Mouse (Mus musculus) T-helper 17 cell (primary cell): Measurements from ENCODE around the gene Otud7a.

ENCODE experiments used
- in situ Hi-C, 2 experiments: fragments of 300-600 bp; cut with MboI, MseI; formaldehyde crosslinking; loops; 1 replicate in 1 of 2; 2 replicates in 1 of 2; pipeline ENCODE4 v1.15.1; 2025; ENCODE audit warnings: high pct_unique_total_duplicates in 2 of 2

Otud7a gene

DNA sequence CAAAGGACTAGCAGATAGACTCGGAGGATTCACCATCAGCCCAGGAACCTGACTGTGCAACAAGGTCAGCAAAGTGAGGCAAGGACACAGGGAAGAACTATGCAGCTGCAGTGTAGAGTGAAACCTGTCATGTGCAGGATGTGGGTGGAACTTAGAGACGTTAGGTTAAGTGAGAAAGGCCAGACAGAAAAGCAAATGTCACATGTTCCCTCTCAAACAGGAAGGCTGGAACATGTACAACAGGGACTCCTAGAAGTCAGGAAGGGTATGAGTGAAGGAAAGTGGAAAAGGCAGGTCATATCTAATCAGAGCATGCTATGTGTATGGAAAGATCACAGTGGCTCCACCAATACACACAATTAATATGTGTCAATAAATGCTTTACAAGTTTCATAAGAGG, 232.6 kb downstream of the Otud7a start:
- in situ Hi-C loops, result loop anchor here (10.0 to 25.0 kb wide), 2 partner anchors 352 to 740 kb away; no protein-coding TSS in a partner anchor

DNA sequence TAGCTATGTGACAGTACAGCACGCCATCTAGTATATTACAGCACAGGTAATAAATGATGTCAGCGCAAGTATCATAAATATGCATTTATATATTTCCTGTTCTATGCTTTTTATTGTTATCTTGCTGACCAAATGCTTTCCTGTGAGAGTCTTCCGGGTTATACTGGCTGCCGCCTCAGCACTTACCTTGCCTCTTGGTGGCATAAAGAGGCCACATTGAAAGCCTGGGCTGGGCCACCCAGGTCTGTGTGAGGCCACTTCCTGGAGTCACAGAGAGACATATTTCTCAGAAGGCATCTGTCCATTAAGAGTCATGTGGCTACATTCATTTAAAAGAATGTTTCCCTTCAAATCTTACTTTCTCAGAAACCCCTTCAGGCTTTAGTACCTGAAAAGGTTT, 242.5 kb downstream of the Otud7a start:
- in situ Hi-C loops, result loop anchor here in 1 of 2 experiments (25.0 kb wide), 1 partner anchor 750 kb away; no protein-coding TSS in a partner anchor

DNA sequence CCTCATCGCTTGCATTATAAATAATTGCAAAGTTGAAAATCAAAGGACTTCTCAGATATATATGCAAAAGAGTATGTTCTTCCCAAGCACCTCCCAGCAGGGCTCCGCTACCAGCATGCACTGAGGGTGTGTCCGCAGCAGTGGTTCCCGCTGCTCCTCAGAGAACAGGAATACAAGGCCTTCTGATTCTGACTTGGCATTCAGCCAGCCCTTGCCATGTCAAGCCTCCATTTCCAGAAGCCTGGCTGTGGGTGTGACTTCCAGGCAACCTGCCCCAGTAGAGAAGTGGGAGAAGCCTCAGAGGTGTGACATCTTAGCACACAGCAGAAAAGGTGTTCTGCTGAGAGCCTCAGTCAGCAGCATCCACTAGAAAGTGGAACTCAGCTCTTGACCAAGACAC, 253.4 kb downstream of the Otud7a start:
- in situ Hi-C loops, result loop anchor here in 1 of 2 experiments (25.0 kb wide), 1 partner anchor 761 kb away; no protein-coding TSS in a partner anchor

DNA sequence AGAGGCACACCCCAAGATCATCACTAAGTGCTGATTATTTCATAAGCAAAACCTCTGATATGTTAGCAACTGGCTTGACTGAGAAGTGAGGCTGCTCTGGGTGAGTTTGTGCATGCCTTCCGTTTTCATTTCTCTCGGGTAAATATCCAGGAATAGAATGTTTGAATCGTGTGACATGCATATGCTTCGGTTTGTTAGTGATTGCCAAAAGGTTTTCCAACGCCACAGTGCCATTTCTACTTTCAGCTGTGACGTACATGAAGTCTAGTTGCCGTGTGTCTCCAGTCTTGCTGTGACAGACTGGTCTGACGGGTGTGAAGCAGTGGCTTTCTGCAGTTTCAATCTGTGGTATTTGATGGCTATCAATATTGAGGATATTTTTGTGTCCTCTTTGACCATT, 273.4 kb downstream of the Otud7a start:
- in situ Hi-C loops, result no loop called here

DNA sequence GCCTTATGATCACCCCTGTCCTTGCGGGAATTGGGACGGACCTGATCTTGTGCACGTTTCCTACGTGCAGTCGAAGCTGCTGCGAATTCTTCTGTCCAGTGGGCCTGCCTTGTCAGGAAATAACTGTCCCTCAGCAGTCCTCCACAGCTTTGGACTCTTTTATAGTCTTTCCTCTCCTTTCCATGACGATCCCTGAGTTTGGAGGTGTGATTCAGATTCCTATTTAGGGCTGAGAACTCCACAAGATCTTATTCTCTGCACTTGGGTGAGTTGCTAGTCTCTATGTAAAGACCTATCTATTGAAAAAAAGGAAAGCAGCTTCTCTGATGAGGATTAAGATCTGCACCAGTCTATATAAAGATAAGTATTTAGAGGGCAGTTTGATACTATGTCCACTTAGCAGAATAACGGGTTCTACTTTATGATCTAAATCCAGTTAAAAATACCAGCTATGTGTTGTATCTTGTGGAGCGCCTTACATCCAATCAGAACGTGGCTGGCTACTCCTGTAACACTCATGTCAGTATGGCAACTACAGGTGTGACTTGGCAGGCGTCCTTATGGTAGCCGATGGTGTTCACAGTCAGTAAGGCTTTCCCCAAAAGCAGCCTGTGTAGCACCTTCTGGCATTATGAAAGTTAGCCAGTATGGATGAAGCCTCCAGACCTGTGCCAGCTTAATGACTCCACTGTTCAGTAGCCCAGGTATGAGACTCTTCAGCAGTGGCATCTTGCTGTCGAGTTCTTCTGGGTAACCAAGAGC, 274.8 kb downstream of the Otud7a start:
- in situ Hi-C loops, result no loop called here

DNA sequence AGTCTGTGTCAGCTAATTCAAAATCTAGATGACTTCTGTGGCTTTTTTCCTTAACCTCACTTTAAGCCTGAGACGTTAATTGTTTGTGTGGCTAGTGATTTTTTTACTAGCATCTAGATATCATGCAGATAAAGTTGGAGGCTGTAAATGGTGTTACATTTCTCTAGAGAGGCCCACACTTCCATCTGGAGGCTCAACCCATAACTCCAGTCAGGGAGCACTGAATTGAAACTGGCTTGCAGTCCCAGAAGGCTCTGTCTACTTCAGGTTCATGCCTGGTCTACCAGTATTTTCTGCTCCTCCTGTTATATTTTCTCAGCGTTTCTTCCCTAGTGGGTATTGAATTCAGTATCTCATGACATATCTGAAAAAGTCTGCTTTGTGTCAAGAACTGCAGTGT, 276.1 kb downstream of the Otud7a start:
- in situ Hi-C loops, result no loop called here

DNA sequence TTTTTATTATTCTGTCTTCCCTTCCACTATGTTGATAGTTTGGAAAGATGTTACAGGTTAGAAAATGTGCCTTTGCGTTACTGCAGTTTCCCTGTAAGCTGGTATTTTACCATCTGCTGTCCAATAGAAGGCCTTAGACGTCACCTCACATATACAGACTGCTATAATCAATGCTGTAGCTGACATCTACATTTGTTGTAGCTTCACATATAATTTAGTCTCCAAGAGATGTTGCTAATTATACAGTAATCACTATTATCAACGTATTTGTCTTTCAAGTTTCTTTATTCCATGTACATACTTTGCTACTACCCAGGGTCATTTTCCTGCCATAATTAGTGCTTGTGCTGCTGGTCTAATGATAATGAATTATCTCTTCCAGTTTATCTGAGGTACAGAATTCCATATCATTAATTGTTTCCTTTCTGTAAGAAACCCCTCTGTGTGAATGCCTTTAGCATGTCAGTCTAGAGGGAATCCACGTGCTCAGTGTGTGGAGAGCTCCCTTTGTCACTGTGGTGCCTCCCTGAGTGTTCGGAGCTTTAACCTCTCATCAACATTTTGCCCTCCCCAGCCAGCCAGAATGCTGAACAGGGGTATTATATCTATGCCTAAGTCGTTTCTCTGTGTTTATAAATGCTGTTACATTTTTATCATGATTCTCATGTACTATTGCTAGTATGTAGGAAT, 280.6 kb downstream of the Otud7a start:
- in situ Hi-C loops, result no loop called here

DNA sequence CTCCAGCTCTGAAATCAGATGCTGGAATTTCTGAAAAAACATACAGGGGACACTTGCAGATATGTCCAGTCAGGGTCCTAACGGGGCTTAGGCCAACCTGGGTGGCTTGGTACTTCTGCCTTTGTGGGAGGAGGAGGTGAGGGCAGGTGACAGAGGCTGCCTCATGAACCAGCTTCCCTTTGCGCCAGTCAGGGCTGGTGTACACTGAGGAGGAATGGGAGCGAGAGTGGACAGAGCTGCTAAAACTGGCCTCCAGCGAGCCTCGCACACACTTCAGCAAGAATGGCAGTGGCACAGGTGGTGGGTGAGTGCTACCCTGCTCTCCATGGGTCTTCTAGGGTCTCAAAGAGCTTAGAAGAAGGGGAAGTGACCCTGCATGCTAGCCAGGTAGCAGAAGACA, 285.1 kb downstream of the Otud7a start:
- in situ Hi-C loops, result loop anchor here (10.0 kb wide), 1 partner anchor 1005 kb away; no protein-coding TSS in a partner anchor

DNA sequence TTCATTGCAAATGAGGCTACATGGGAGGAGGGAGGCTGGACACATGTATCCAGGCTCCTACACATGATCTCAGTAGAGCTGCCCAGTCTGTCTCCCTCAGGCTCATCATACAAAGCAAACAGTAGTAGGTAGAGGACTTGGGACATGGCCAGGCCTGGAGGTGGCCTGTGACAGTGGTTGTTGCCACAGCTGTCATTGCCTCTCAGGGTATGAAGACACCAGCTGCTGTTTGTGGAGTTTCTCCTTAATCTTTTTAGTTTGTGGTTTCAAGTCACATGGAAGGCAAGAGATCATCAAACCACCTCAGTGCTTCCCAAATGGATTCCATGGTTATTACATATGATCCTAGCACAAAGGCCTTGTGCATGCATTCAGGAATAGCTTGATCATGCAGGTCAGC, 285.5 kb downstream of the Otud7a start:
- in situ Hi-C loops, result loop anchor here (10.0 kb wide), 1 partner anchor 1005 kb away; no protein-coding TSS in a partner anchor

DNA sequence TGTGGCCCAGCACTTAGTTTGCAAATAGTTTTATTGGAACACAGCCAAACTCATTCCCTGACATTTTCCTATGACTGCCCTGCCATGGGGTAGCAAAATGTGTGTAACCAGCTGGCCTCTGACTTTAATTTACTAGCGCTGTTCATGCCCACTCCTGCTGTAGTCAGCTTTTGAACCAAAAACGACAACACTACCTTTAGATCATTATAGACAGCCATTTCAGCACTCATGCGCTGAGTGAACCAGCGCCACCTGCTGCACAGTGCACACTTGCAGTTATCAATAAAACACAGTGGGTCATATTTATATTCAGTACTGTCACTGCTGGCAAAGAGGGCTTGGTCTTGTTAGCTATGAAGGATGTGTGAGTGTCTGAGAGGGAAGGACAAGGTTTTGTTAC, 293.2 kb downstream of the Otud7a start:
- in situ Hi-C loops, result loop anchor here (10.0 kb wide), 1 partner anchor 997 kb away; no protein-coding TSS in a partner anchor

DNA sequence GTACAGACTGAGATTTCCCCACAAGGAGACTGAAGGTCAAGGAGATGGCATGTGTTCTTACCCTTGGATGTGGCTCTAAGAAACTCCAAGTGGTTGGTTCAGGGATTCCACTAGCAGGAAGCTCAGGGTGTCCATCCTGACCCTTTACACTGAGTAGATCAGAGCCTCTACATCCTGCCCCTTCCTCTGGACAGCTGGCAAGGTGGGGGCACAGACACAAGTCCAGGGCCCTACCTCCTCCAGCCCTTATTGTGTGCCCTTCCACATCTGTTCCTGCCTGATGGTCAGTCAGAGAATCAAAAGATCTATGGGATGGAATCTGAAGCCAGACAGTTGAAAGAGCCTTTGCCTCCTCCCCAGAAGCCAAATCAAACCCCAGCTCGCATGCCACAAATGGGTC, 293.6 kb downstream of the Otud7a start:
- in situ Hi-C loops, result loop anchor here (10.0 kb wide), 1 partner anchor 997 kb away; no protein-coding TSS in a partner anchor

DNA sequence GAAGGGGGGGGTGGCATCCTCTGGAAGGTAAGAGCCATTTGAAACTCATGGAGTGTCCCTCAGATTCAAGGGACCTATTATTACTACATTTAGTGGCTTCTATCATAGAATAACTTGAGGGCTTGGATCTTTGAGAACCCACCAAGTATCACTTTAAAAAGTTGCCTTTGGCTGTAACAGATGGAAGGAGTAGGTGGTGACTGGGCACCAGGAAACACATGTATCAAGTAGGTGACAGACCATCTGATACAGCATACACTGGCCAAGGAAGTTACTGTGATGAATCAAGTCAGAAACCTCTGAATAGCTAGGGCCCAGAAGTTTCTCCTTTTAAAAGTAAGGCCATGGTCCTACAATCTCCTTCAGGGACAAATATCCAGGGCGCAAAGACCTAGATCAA, 298.6 kb downstream of the Otud7a start:
- in situ Hi-C loops, result no loop called here

DNA sequence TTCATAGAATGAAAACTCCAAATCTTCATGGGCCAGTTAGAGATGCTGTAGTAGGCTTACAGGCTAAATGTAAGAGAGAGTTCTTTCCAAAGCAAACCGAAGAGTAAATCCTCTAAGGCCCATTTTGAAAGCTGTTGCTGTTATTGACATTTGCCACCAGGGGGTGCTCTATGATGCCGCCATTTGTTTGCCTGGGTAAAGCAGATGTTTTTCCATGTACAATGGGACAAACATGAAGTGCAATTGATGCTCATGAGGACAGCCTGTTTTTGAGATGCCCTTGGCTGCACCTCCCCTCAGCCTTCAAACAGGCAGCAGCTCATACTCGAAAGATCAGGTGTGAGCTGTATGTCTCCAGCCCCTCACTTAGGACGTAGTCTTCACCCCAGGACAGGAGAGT, 307.5 kb downstream of the Otud7a start:
- in situ Hi-C loops, result loop anchor here (5.0 to 10.0 kb wide), 9 partner anchors 65 to 563 kb away; partner anchors contain the start of genes Klf13 (in 1 of the 2) and Mtmr10 (in 1 of the 2)

DNA sequence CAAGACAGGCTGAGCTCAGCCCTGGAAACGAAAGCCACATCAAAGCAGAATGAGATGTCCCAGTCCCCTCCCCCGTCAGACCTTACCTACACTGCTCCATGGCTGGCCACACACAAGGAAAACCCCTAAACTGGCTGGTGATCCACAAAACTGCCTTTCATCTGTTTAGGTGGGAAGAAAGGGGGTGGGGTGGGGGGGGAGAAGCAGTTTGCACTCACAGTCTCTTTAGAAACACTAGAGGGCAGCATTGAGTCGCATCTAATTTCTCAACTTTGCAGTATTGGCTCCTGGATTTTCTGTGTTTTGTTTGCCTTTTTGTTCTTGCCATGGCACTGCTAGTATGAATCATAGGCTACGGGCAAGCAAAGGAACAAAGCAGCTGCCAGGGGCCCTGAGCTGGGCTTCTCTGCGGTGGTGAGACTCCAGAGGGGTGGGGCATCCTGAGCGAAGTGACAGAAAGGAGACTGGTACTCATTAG, 308.8 kb downstream of the Otud7a start:
- in situ Hi-C loops, result loop anchor here (5.0 to 10.0 kb wide), 9 partner anchors 64 to 561 kb away; partner anchors contain the start of genes Klf13 (in 1 of the 2) and Mtmr10 (in 1 of the 2)

DNA sequence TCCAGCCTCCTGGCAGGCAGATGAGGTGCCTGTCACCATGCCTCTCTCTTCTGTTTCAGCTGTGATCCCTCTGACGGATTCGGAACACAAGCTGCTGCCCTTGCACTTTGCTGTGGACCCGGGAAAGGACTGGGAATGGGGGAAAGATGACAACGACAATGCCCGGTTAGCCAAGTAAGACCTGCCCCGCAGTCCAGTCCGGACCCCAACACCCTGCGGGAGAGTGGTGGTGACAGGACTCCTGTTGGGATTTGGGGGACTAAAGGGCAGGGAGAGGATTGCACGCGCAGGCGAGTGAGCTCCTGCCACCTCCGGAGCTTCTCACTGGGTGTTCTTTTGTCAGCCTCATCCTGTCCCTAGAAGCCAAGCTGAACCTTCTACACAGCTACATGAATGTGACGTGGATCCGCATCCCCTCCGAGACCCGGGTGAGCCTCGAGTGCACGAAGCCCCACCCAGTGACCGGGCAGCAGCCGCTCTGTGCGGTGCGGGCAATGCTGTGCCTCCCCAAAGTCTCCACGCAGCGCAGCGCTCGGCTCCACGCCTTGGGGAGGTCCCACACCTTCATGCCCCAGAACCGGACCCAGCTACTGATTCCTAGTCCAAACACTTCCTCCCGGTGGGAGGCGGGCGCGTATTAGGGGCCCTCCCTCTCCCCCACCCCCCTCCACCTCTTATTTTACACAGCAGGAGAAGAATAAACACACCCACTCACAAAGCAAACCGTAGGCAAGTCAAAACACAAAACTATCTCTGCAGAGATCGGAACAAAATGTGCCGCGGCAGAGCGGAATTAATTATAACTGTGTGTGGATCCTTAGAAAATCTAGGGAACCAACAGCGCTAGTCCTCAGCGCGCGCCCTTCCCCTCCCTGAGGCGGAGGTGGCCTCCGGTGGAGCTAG, 310.3 kb downstream of the Otud7a start:
- in situ Hi-C loops, result loop anchor here (5.0 to 10.0 kb wide), 10 partner anchors 62 to 560 kb away; partner anchors contain the start of genes Klf13 (in 1 of the 2) and Mtmr10 (in 1 of the 2)

DNA sequence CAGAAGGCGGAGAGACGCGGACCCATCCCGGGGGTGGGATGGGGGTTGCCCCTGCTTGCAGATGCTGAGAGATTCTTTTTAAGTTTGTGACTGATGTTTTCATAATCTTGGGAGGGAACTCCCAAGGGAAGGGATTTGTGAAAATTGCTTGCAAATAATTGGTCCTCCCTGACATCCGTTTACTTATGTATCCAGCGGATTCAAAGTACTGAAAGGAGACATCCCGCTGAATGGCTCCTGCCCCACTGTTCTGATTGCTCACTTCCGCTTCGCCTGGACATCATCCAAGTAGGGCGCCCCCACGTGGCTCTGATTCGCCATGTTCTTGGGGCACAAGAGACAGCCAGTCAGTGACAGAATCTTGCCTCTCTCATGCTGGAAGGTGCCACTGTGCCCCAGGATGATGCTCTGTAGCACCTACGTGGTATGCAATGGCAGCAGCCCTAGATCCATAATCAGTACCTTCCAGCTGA, 311.0 kb downstream of the Otud7a start:
- in situ Hi-C loops, result loop anchor here (5.0 to 10.0 kb wide), 7 partner anchors 62 to 559 kb away; partner anchors contain the start of genes Klf13 (in 1 of the 2) and Mtmr10 (in 1 of the 2)

DNA sequence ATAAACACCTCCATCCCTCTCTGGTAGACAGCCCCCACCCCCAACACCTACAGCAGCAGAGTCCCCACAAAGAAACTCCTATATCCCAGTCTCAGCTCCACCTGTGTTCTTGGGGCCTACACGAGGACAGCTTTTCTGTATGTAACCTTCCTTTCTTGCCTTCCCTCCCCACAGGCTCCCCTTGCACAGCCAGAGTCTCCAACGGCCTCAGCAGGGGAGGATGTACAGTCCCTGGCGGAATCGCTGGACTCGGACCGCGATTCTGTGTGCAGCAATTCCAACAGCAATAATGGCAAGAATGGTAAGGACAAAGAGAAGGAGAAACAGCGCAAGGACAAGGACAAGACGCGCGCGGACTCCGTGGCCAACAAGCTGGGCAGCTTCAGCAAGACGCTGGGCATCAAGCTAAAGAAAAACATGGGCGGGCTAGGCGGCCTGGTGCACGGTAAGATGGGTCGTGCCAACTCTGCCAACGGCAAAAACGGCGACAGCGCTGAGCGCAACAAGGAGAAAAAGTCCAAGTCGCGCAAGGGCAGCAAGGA, 312.7 kb downstream of the Otud7a start:
- in situ Hi-C loops, result loop anchor here (5.0 to 10.0 kb wide), 7 partner anchors 60 to 558 kb away; partner anchors contain the start of genes Klf13 (in 1 of the 2) and Mtmr10 (in 1 of the 2)

DNA sequence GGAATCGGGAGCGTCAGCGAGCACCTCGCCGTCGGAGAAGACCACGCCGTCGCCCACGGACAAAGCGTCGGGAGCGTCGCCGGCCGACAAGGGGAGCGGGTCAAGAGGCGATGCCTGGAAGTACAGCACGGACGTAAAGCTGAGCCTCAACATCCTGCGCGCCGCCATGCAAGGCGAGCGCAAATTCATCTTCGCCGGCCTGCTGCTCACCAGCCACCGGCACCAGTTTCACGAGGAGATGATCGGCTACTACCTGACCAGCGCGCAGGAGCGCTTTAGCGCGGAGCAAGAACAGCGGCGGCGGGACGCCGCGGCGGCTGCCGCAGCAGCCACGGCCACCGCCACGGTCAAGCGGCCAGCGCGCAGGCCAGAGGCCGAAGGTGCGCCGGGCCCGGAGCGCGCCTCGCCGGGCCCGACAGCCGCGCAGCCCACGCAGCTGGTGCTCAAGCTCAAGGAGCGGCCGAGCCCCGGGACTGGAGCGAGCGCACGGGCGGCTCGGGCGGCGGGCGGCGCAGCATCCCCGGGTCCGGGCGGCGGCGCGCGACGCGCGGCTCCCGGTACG, 313.2 kb downstream of the Otud7a start:
- in situ Hi-C loops, result loop anchor here (5.0 to 10.0 kb wide), 7 partner anchors 60 to 557 kb away; partner anchors contain the start of genes Klf13 (in 1 of the 2) and Mtmr10 (in 1 of the 2)

DNA sequence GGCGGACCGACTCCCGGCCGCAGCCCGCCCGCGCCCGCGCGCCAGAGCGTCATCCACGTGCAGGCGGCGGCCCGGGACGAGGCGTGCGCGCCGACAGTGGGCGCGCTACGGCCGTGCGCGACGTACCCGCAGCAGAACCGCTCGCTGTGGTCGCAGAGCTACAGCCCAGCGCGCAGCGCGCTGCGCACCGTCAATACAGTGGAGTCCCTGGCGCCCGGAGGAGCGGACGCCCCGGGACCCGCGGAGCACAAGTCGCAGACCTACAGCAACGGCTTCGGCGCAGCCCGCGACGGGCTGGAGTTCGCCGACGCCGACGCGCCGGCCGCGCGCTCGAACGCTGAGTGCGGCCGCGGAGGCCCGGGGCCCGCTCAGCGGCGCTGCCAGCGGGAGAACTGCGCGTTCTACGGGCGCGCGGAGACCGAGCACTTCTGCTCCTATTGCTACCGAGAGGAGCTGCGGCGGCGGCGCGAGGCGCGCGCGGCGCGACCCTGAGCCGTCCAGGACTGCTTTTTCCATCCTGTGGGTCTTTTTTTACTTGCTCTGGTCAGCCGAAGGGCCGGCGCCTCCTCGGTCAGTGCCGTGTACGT, 313.8 kb downstream of the Otud7a start:
- in situ Hi-C loops, result loop anchor here (5.0 to 10.0 kb wide), 7 partner anchors 59 to 556 kb away; partner anchors contain the start of genes Klf13 (in 1 of the 2) and Mtmr10 (in 1 of the 2)
